Mouse (Mus musculus): ENCODE measurements around the gene Sap30bp. TPM values are rescaled to one million over a fixed set of nuclear protein-coding genes. Genes with fewer than 3 reads are reported as not detected.

Gene Sap30bp
- total RNA-seq, 2 experiments from 2014 or later: 24.5 to 155 TPM

DNA sequence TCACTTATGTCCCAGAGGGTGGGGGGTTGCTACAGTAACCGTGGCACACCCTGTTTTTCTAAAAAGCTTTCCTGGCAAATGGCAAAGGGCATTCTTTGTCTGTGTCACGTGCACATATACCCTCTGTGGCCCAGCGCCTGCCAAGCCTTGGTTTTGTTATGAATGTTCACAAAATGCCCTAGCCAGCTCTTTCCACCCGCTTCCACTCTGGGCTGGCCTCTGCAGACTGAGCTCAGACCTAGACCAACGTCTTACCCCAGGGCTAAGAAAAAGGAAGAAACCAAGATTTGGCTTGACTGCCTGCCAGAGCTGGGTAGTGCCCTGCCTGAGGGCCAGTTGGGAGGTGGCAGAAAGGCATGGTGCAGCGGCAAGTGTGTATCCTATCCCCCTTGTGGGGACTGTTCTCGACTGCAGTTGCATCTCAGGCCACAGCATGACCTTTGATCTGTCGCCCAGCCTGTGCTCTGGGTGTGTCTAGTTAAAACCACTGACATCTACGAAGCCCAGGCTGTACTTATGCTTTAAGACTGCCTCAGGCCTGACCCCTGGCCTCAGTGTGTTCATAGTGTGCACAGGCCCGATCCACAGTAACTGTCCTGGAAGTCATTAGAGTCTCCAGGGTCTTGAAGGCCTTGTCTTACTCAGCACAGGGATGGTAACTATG lies 22.2 kb downstream of the Sap30bp start:
- ATAC-seq (replicated peaks; ENCODE audit: poor library complexity): no peak

DNA sequence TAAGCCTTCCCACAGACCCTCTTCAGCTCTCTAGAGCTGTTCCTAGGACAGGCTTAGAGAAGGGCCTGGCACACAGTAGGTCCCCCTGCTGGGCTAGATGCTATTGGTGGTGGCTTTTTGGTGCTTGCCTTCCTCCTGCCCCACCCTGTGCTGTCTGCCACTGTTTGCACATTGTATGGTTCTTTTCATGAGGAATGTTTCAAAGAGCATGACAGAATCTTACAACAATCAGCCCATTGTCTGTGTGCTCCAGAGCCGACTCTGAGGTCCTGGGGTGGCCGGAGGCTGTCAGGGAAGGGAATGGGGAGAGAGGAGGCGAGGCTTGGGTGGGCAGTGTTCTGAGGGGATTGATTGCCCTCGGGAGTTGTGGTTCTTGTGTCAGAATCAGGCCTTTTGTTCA lies 23.4 kb downstream of the Sap30bp start:
- no peak for ATAC-seq (replicated peaks; ENCODE audit: poor library complexity)

DNA sequence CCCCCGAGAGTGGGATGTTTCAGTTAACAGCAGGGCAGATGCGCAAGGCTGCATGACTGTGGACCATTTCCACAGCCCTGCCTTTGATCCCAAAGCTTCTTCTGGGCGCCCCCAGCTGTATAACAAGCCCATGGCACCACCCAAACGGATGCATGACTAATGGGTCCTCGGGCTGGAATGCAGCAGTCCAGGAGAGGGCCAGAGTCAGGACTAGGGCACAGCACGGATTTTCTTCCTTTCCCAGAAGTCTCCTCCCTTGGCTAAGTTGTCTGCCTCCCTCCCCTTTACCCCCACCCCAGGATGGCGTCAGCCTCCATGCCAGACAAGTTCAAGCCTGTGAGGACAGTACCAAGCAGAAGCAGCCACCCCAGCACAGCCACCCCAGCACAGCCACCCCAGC lies 24.9 kb downstream of the Sap30bp start:
- no peak for ATAC-seq (replicated peaks; ENCODE audit: poor library complexity)

DNA sequence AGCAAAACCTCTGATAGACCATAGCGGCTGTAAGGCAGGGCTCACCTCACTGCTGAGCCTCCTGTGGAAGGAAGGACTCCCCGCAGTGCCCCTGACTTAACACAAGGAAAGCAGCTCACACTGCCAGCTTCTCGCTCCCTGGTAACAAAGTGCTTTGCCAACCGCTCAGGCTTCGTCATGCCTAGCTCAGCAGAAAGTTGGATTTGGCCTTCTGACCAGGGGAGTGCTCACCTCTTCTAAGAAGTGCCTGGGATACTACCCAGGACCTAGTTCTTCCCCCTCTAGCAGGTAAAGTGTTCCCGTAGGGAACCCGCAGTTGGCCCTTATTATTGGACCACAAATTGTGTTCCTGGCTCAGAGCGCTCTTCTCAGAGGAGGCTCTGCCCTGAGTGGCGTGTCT lies 25.9 kb downstream of the Sap30bp start:
- no peak for ATAC-seq (replicated peaks; ENCODE audit: poor library complexity)

DNA sequence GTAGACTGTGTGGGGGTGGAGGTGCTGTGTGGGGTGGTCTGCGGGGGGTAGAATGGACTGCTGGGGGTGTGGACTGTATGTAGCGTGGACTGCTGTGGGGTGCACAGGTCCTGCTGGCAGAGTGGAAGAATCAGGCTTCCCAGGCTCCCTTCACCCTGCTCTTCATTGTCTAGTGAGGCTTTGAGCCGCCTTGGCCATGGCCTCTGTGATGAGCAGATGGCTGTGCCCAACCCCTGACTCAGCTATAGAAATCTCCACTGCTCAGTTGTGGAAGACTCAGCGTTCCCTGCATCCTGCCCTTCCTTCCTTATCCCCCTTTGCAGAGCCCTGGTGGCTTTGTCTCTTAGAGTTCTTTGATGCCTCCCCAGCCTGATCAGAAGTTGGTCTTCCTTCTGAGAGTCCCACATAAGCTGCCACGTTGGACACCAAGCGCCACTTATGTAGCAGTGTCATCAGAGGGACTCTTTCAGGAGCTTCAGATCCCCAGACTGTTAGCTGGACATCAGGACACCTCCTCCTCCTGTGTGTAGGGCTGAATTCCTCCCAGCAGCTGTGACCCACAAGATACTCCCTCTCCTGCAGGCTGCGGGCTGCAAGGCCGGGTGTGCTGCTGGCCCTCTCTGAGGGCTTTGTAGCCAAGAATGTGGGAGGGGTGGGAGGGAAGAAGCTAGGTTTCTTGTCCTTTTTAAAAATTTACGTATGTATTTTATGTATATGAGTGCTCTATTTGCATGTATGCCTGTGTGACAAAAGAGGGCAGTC lies 29.8 kb downstream of the Sap30bp start:
- ATAC-seq (replicated peaks; ENCODE audit: poor library complexity): no peak

DNA sequence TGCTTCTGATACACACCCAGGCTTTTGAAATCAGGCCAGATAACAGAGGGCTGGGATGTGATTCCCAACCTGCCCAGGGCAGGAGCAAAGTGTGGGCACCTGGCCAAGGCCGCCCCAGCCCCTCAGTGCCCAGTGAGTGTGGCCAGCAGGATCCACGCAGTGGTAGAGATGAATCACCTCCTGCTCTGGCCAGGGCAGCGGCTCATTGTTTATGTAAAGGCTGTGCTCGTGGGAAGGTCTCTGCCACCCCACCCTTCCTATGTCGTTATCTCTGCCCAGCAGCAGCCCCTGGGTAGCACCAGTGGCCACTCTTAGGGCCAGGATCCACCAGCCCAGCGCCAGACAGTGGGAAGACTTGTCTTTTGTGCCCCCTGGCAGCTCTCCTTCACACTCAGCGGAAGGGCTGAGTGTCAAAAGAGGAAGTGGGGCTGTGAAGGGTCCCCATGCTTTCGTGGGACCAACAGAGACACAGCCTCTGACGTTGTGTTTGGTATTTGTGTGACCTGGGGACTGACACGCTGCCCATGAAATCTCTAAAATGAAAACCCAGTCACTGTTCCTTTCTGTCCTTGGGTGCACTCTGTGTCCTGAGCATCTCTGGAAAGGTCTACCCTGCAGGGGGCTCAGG lies 32.0 kb downstream of the Sap30bp start:
- ATAC-seq (replicated peaks; ENCODE audit: poor library complexity): peak; percentile 80

DNA sequence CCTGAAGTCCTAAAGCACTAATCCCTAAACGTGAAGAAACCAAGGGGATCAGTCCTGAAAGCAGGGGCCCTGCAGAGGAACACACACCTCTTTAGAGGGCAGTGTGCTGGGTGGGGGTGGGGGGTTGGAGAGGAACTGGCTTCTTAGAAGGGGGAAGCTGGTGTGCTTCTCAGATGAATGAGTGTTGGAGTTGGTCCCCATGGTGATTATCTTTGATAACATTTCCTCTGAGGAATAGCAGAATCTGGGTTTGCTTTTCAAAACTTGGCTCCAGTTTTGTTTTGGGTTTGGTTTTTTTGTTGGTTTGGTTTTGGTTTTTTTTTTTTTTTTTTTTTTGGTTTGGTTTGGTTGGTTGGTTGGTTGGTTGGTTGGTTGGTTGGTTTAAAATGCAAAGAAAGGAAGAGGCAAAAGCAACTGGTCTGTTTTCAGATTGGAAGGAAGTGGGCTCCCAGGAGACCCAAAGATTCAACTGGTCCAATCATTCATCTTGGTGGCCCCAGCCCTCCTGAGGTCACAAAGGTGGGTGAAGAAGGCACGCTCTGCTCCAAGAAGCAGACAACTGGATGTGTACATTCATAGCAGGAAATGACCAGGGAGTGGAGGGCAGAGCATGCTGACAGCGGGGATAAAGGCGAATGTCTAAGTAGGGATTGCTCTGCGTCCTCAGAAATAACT lies 35.8 kb downstream of the Sap30bp start:
- ATAC-seq (replicated peaks; ENCODE audit: poor library complexity): peak; percentile 33; the same call in 1 of the 2 replicates

DNA sequence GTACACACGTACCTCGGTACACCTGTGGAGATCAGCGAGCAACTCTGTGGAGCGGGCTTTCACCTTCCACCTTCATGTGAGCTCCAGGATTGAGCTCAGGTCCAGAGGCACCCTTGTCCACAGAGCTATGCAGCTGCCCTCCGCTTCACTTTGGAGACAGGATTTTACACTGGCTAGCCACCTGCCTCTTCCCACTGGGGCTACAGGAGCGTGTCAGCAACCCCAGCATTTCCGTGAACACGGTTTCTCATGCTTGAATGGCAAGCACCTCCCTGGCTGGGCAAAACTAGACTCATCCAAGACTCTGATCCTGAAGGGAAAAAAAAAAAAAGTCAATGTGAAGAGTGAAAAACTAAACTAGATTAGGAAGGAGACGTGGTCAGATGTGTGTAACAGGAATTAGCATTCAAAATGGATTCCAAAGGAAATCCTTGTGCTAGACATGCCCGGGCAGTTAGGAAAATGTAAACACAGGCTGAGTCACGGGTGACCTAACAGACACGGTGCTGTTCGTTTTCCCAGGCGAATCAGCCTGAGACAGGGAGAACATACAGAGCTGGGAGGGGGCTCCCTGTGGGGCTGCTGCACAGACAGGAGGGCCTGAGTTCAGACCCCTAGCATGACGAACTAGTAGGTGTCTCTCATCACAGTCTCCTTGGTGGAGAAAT lies 37.1 kb downstream of the Sap30bp start:
- no peak for ATAC-seq (replicated peaks; ENCODE audit: poor library complexity)

DNA sequence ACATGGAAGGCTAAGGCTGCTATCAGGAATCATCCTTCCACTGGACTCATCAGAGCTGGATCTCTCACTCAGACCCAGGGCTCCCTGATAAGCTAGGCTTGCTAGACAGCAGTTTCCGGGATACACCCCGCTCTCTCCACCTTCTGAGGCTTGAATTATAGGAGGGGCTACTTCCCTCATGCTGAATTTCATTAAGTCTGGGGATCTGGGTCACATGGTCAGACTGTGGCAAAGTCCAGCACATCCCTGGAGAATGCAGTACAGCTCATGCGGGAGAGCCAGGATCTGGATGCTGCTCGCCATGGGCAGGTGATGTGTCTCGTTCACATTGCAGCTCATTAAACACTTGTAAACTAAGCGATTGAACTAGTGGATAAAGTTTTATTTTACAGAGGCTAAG lies 37.9 kb downstream of the Sap30bp start:
- no peak for ATAC-seq (replicated peaks; ENCODE audit: poor library complexity)

DNA sequence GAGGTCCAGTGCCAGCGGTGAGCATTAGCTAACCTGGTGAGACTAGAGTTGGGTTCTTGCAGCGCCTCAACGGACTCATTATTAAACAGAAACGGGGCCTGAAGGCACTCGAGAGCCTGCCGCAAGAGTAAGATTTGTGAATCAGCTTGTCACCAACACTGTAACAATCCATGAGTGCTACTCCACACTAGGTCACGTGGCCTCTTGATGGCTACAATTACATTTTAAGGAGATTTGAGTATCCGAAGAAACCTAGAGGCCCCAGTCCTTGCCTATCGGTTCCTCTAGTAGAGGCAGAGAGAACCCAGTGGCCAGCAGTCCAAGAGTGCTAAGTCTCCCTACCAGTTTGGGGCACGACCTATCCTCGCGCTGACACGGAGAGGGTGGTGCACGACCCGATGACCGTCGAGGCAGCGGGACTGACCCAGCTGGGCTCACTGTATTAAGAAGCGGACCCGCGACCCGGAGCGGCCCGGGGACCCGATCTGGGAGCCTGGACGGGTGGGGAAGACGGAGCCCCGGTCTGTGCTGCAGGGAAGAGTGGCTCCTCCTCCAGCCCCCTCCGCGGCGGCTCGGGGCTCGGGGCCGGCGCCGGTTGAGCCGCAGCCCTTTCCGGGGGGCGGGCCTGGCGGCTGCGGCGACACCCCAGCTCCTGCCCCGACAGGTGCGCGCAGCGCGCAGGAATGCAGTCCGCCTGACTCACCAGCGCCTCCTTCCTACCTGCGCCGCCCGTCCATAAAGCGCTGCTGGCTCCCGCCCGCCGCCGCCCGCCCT lies 41.4 kb downstream of the Sap30bp start, which contains the start of gene Itgb4:
Gene Itgb4 (plus strand): TSS at position 401 of the 774 bp plus-strand sequence.
- ATAC-seq (replicated peaks; ENCODE audit: poor library complexity): peak; percentile 54

DNA sequence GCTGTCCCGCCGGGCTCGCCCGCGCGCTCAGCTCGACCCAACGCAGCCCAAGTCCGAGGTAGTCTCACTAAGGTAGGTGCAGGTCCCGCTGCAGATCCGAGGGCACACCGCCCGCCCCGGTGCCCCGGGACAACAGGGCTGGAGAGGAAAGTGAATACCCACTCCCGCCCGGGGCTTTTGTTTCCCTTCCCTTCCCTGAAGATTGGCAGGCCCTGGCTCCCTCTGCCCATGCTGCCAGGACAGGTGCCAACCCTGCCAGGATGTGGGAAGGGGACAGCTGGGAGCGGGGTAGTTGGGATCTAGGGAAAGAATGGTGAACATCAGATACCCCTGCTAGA lies 42.0 kb downstream of the Sap30bp start:
- no peak for ATAC-seq (replicated peaks; ENCODE audit: poor library complexity)

DNA sequence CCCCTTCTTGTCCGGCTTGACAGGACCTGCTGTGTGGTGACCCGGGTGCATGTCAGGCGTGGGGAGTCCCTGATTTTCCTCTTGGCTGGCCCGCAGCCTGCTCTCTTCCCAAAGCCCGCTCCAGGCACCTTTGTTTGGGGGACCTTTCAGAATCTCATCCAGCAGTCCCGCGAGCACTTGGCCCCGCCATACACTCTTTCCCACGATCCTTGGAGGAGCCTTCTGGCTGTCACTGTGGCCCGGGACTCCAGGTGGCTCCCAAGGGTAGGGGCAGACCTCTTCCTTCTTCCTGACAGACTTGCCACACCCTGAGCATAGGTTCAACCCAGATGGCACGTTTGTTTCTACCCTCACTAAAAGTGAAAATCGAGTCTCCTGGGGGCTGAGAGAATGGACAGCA lies 42.5 kb downstream of the Sap30bp start:
- no peak for ATAC-seq (replicated peaks; ENCODE audit: poor library complexity)

DNA sequence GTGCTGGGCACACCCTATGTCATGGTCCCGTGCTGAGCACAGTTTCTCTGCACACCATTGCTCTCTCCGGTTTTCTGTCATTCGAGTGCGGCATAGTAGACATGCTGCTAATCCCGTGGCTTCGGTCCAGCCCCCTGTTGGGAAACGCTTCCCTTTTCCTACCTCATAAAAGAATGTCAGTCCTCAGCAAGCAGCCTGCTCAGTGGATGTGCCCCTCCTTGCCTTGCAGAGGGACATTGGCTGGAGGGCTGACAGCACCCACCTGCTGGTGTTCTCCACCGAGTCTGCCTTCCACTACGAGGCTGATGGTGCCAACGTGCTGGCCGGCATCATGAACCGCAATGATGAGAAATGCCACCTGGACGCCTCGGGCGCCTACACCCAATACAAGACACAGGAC lies 49.4 kb downstream of the Sap30bp start:
- ATAC-seq (replicated peaks; ENCODE audit: poor library complexity): no peak

DNA sequence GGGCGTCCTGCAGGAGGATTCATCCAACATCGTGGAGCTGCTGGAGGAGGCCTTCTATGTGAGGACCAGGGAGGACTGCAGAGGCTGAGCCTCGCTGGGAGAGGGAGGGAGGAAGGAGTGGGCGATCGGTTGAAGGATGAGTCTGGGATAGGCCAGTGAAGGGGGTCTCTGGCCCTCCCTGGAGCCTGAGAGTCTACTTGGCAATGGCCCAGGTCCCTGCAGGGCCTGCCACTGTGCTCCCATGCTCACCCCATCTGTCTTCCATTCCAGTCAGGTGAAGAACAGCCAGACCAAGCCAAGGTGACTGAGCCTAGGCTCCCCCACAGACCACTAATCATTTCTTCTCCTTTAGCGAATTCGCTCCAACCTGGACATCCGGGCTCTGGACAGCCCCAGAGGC lies 50.2 kb downstream of the Sap30bp start:
- ATAC-seq (replicated peaks; ENCODE audit: poor library complexity): no peak

DNA sequence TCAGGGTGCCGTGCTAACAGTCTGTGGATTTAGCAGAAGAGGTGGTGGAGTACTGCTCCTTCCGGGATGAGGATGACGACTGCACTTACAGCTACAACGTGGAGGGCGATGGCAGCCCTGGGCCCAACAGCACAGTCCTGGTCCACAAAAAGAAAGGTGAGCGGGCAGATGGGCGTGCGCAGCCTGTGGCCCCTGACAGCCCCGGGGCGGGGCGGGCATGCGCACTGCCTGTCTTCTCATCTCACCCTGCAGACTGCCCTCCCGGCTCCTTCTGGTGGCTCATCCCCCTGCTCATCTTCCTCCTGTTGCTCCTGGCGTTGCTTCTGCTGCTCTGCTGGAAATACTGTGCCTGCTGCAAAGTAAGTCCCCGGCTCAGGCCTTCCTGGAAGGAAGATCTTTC lies 56.6 kb downstream of the Sap30bp start:
- ATAC-seq (replicated peaks; ENCODE audit: poor library complexity): no peak

DNA sequence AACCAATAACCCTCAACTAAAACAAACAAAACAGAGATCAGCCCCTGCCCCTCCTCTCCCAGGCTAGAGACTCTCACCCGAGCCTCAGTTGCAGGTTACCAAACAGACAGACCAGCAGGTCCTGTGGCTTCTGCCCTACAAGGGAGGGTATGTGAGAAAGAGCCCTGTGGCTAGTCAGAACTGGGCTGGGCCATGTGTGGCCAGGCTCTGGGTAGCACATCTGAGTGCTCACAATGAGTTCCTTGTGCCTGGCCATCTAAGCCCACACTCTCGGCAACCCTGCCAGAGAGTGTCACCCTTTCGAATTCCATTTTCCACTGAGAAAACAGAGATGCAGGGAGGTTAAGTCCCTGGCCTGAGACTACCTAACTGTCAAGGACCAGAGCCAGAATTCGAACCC lies 59.0 kb downstream of the Sap30bp start:
- ATAC-seq (replicated peaks; ENCODE audit: poor library complexity): no peak

DNA sequence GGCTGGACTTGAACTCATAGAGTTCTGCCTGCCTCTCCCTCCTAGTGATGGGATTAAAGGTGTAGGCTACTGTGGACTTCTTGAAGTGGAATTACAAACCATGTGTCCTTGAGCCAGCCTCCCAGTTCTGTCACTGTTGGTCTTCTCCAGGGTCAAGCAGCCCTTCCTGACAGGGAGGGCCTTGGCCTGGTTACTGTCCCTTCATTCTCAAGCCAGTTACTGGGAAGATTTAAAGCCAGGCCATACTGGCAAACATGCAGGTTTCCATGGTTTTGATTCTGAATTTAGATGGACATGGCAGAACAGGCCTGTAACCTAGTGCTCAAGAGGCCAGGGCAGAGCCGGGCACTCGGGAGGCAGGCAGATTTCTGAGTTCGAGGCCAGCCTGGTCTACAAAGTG lies 62.2 kb downstream of the Sap30bp start:
- no peak for ATAC-seq (replicated peaks; ENCODE audit: poor library complexity)

DNA sequence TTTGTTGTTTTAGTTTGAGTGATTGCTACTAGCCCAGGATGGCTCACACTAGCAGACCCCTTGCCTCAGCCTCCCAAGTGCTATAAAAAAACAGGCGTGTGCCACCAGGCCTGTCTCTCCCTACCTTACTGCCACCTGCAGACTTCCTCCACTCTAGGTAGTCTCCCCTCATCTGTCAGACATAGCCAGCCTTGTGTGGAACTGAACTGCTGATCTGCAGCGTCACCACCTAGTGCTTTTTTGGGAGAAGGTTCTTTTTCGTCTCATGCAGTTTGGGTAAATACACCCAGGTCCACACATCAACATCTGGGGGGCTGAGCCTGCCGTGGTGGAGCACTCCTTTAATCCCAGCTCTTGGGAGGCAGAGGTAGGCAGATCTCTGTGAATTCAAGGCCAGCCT lies 64.0 kb downstream of the Sap30bp start:
- ATAC-seq (replicated peaks; ENCODE audit: poor library complexity): no peak

DNA sequence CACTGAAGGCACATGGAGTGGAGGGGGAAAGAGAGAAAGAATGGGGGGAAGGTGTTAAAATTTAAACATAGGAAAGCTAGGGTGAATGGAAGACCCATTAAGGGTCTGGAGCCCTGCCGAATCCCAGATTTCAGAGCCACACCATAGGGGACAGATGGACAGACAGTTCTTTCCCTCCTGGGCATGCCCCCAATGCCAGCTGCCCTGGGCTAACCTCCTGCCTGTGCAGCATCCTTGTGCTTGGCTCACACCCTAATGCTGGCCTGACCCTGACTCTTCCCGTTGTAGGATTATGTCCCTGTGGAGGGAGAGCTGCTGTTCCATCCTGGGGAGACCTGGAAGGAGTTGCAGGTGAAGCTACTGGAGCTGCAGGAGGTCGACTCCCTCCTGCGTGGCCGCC lies 64.6 kb downstream of the Sap30bp start:
- no peak for ATAC-seq (replicated peaks; ENCODE audit: poor library complexity)

DNA sequence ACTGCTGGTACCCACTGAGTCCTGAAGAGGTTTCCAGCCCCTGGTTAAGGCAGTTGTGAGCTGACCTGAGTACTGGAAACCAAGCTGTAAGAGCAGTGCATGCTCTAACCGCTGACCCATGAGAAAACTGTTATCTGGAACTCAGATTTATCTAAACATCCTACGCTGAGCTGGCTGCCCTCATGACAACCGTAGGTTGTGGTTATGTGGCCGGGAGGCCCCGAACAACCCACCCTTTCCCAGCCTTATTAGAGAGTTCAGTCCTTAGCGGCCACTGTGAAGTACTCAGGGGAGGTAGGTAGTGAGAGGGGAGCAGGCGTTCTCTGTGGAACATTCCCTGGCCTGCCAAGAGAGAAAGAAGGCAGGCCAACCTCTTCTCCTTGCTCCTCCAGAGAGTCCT lies 65.9 kb downstream of the Sap30bp start:
- ATAC-seq (replicated peaks; ENCODE audit: poor library complexity): 0 out of 2 replicates have a peak, but pooled peaks have one; percentile 5

Measured in megakaryocyte progenitor cell, adult 5-6 weeks (primary cell).